Mouse (Mus musculus): ENCODE measurements around the gene Arf4. TPM values are rescaled to one million over a fixed set of nuclear protein-coding genes. Genes with fewer than 3 reads are reported as not detected.

Gene Arf4
- polyA plus RNA-seq, 1 experiment = 69.6 TPM

GRCm38 (mm10) chr14:26609674-26610073 lies 28.2 kb upstream of the Arf4 start:
- Histone ChIP-seq H3K27ac (ENCODE audit: insufficient read depth, low read length) (no peak overlapping the region), H3K36me3 (ENCODE audit: control insufficient read depth, insufficient read depth, low read length) (peaks cover 43% of the 10 kb centered on the region), H3K27me3 (ENCODE audit: control insufficient read depth, insufficient read depth, low read length) (no peaks in the 10 kb centered on the region), H3K4me1 (ENCODE audit: control insufficient read depth, insufficient read depth, insufficient read length) (no peaks in the 10 kb centered on the region), H3K4me3 (ENCODE audit: extremely low read depth, insufficient read depth, insufficient read length) (no peak overlapping the region)
- 83% methylated on average over 1 of the region's 1 CpGs for WGBS
- no peak for DNase-seq (ENCODE audit: low read depth in 1 of 2, low spot score in 2 of 2)
- TF ChIP-seq POLR2A (IDR thresholded peaks at IDR 0.05; ENCODE audit: low read depth, low read length) (no peak), CTCF (IDR thresholded peaks at IDR 0.05; ENCODE audit: extremely low read depth, insufficient read depth, insufficient read length, insufficient replicate concordance) (no peak)

- WGBS = 77% methylated on average over 4 of the region's 4 CpGs
- Histone ChIP-seq H3K4me3 (ENCODE audit: extremely low read depth, insufficient read depth, insufficient read length) (no peak overlapping the region), H3K27ac (ENCODE audit: insufficient read depth, low read length) (no peak overlapping the region), H3K4me1 (ENCODE audit: control insufficient read depth, insufficient read depth, insufficient read length) (no peaks in the 10 kb centered on the region), H3K36me3 (ENCODE audit: control insufficient read depth, insufficient read depth, low read length) (peaks cover 36% of the 10 kb centered on the region), H3K27me3 (ENCODE audit: control insufficient read depth, insufficient read depth, low read length) (no peaks in the 10 kb centered on the region)
- DNase-seq (ENCODE audit: low read depth in 1 of 2, low spot score in 2 of 2) = no peak
- TF ChIP-seq CTCF (IDR thresholded peaks at IDR 0.05; ENCODE audit: extremely low read depth, insufficient read depth, insufficient read length, insufficient replicate concordance) = no peak
- TF ChIP-seq POLR2A (IDR thresholded peaks at IDR 0.05; ENCODE audit: low read depth, low read length) = no peak
Measured at GRCm38 (mm10) chr14:26610689-26611088, 27.2 kb upstream of the Arf4 start.

- Histone ChIP-seq H3K36me3 (ENCODE audit: control insufficient read depth, insufficient read depth, low read length) (peaks cover 39% of the 10 kb centered on the region), H3K27ac (ENCODE audit: insufficient read depth, low read length) (peak overlapping the region; percentile 0; the same call in 1 of the 2 replicates), H3K27me3 (ENCODE audit: control insufficient read depth, insufficient read depth, low read length) (no peaks in the 10 kb centered on the region), H3K4me3 (ENCODE audit: extremely low read depth, insufficient read depth, insufficient read length) (no peak overlapping the region), H3K4me1 (ENCODE audit: control insufficient read depth, insufficient read depth, insufficient read length) (peaks cover 8% of the 10 kb centered on the region)
- TF ChIP-seq POLR2A (IDR thresholded peaks at IDR 0.05; ENCODE audit: low read depth, low read length) = no peak
- no peak for TF ChIP-seq CTCF (IDR thresholded peaks at IDR 0.05; ENCODE audit: extremely low read depth, insufficient read depth, insufficient read length, insufficient replicate concordance)
- WGBS = 81% methylated on average over 4 of the region's 4 CpGs
- DNase-seq (ENCODE audit: low read depth in 1 of 2, low spot score in 2 of 2) = no peak
Measured at GRCm38 (mm10) chr14:26625301-26625700, 12.6 kb upstream of the Arf4 start.

GRCm38 (mm10) chr14:26626605-26627140 lies 11.2 kb upstream of the Arf4 start:
- DNase-seq (ENCODE audit: low read depth in 1 of 2, low spot score in 2 of 2) = peak in 1 of 2 experiments; percentile 14
- Histone ChIP-seq H3K36me3 (ENCODE audit: control insufficient read depth, insufficient read depth, low read length) (peaks cover 38% of the 10 kb centered on the region), H3K4me3 (ENCODE audit: extremely low read depth, insufficient read depth, insufficient read length) (peak overlapping the region; percentile 50), H3K27ac (ENCODE audit: insufficient read depth, low read length) (peak overlapping the region; percentile 91), H3K27me3 (ENCODE audit: control insufficient read depth, insufficient read depth, low read length) (no peaks in the 10 kb centered on the region), H3K4me1 (ENCODE audit: control insufficient read depth, insufficient read depth, insufficient read length) (peaks cover 8% of the 10 kb centered on the region)
- 28% methylated on average over 5 of the region's 5 CpGs for WGBS
- TF ChIP-seq CTCF (IDR thresholded peaks at IDR 0.05; ENCODE audit: extremely low read depth, insufficient read depth, insufficient read length, insufficient replicate concordance) (no peak), POLR2A (IDR thresholded peaks at IDR 0.05; ENCODE audit: low read depth, low read length) (no peak)

- TF ChIP-seq CTCF (IDR thresholded peaks at IDR 0.05; ENCODE audit: extremely low read depth, insufficient read depth, insufficient read length, insufficient replicate concordance) (no peak), POLR2A (IDR thresholded peaks at IDR 0.05; ENCODE audit: low read depth, low read length) (no peak)
- no peaks in the 10 kb centered on the region for H3K27me3 ChIP-seq (ENCODE audit: control insufficient read depth, insufficient read depth, low read length)
- H3K36me3 ChIP-seq (ENCODE audit: control insufficient read depth, insufficient read depth, low read length) = peaks cover under 1% of the 10 kb centered on the region; the same call in 1 of the 2 replicates
- DNase-seq (ENCODE audit: low read depth in 1 of 2, low spot score in 2 of 2) = no peak
- peaks cover 3% of the 10 kb centered on the region; the same call in 1 of the 2 replicates for H3K4me1 ChIP-seq (ENCODE audit: control insufficient read depth, insufficient read depth, insufficient read length)
- H3K27ac ChIP-seq (ENCODE audit: insufficient read depth, low read length) = peak overlapping the region; percentile 55
- peak overlapping the region; percentile 57 for H3K4me3 ChIP-seq (ENCODE audit: extremely low read depth, insufficient read depth, insufficient read length)
- 30% methylated on average over 17 of the region's 17 CpGs for WGBS
Measured at GRCm38 (mm10) chr14:26637025-26637850, 636 bp upstream of the Arf4 start.

- TF ChIP-seq POLR2A (IDR thresholded peaks at IDR 0.05; ENCODE audit: low read depth, low read length) (no peak), CTCF (IDR thresholded peaks at IDR 0.05; ENCODE audit: extremely low read depth, insufficient read depth, insufficient read length, insufficient replicate concordance) (no peak)
- no peaks in the 10 kb centered on the region for H3K36me3 ChIP-seq (ENCODE audit: control insufficient read depth, insufficient read depth, low read length)
- no peaks in the 10 kb centered on the region for H3K27me3 ChIP-seq (ENCODE audit: control insufficient read depth, insufficient read depth, low read length)
- H3K4me1 ChIP-seq (ENCODE audit: control insufficient read depth, insufficient read depth, insufficient read length) = peaks cover 3% of the 10 kb centered on the region; the same call in 1 of the 2 replicates
- peak overlapping the region; percentile 90 for H3K4me3 ChIP-seq (ENCODE audit: extremely low read depth, insufficient read depth, insufficient read length)
- DNase-seq (ENCODE audit: low read depth in 1 of 2, low spot score in 2 of 2) = peak; percentile 17 to 55
- peak overlapping the region; percentile 95 for H3K27ac ChIP-seq (ENCODE audit: insufficient read depth, low read length)
- WGBS = 0% methylated on average over 16 of the region's 16 CpGs
Measured at GRCm38 (mm10) chr14:26638708-26639084, 822 bp downstream of the Arf4 start.

Measured in spleen, adult 2 months (tissue).